Mouse (Mus musculus) midbrain, embryonic 10.5 days (tissue): ENCODE measurements around the gene Cdc42ep2. TPM values are rescaled to one million over a fixed set of nuclear protein-coding genes. Genes with fewer than 3 reads are reported as not detected.

Experiments used
- DNase-seq: peaks from one replicate; pipeline ENCODE4 v3.0.0-alpha.2; 2017; ENCODE audit warnings: low spot score
- H3K27ac ChIP-seq: fragments of 300-500 bp; sonication (generic); replicated peaks from 2 replicates; pipeline ENCODE4 v1.5.1; 2016; ENCODE audit warnings: mild to moderate bottlenecking
- H3K27me3 ChIP-seq: fragments of 300-500 bp; sonication (generic); 2 replicates; pipeline ENCODE4 v1.6.1; 2016; ENCODE audit warnings: low read depth, mild to moderate bottlenecking; ENCODE audit not compliant: poor library complexity, severe bottlenecking
- H3K36me3 ChIP-seq: fragments of 300-500 bp; sonication (generic); 2 replicates; pipeline ENCODE4 v1.6.1; 2016; ENCODE audit warnings: mild to moderate bottlenecking, moderate library complexity
- H3K4me1 ChIP-seq: fragments of 300-500 bp; sonication (generic); 2 replicates; pipeline ENCODE4 v1.6.1; 2016
- H3K4me3 ChIP-seq: fragments of 300-500 bp; sonication (generic); 2 replicates; pipeline ENCODE4 v1.5.1; 2016; ENCODE audit warnings: mild to moderate bottlenecking, moderate library complexity
- H3K9me3 ChIP-seq: fragments of 300-500 bp; sonication (generic); replicated peaks from 2 replicates; pipeline ENCODE4 v1.6.1; 2016; ENCODE audit warnings: mild to moderate bottlenecking
- WGBS: fragments of 180-500 bp; shearing (Covaris S2); methylation state at CpG from one replicate; pipeline ENCODE4 v1.1.7; 2016; 5-methylcytosine and 5-hydroxymethylcytosine counted together
- polyA plus RNA-seq: library from polyadenylated mRNA; unstranded; fragments of >200 nt; fragmentation: Nextera tagmentation; extraction: Ambion mirVana; gene quantifications from 2 replicates; pipeline ENCODE4 v1.2.1, GENCODE M21; 2016

Gene Cdc42ep2
- 1.8 and 2.2 TPM in 2 replicates for polyA plus RNA-seq

DNA sequence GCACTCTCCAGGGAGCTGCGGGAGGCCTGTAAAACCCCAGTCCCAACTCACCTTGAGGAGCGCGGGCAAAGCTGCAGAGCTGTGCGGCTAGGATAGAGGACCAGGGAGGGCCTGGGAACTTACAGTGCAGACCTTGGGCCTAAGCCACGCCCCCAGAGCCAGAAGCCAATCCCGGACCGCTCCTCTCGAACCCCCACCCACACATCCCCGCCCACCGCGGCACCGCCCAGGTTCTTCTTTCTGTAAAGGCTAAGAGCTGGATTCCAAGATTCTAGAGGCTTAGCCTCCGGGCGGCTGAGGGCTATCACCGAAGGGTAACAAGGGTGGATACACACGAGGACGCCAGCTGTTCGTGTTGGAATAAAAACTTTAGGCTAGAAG, at the start of gene Cdc42ep2:
Cdc42ep2 (minus strand) TSS at position 104 of the 381 bp plus-strand sequence.
- Histone ChIP-seq H3K27ac (peak within 1 kb of the TSS; percentile 62), H3K4me1 (peaks cover 32% of the 10 kb centered on the region), H3K4me3 (peak within 1 kb of the TSS; percentile 54), H3K27me3 (peaks cover 32% of the 10 kb centered on the region), H3K36me3 (no peaks in the 10 kb centered on the region), H3K9me3 (no peaks in the 10 kb centered on the region)
- under 1% methylated on average over 18 of the region's 18 CpGs for WGBS
- peak; percentile 92 for DNase-seq

DNA sequence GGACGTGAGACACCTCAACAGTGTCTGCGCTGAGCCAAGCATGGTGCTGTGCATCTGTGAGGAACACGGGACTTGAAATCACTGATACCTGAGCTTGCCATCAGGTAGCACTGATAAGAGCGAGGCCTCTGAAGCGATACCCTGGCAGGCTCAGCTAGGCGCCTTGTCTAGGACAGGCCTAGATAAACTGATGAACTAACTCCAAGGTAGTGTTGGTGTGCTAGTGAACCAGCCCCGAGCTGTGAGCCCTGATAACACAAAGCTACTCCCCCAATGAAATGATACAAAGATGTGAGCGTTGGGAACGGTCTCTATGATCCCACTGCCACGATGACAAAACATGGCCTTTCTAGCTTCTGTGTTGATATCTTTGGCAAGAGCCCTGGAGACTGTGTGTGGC, 43.0 kb upstream of the Cdc42ep2 start:
- no peak overlapping the region for H3K27ac ChIP-seq
- H3K4me1 ChIP-seq: peaks cover 23% of the 10 kb centered on the region
- H3K9me3 ChIP-seq: no peaks in the 10 kb centered on the region
- DNase-seq: no peak
- H3K4me3 ChIP-seq: no peak overlapping the region
- 88% methylated on average over 10 of the region's 10 CpGs for WGBS
- no peaks in the 10 kb centered on the region for H3K27me3 ChIP-seq
- no peaks in the 10 kb centered on the region for H3K36me3 ChIP-seq

DNA sequence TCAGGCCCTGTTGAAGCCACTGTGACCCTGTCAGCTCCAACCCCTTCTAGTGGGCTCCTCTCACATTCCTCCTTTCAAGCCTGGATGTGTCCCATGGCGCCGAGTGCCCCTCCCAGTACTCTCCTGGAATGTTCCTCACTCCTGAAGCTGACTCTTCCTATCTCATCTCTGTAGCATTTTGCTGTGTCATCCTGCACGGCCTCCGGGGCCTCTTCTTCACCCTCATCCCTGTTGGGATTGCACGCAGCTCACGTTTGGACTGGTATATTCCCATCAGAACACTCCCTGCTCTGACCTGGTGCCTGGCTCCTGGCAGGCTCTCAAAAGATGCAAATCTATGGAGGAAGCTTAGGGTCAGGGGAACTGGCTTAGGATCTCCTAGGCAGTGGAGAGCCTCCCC, 42.2 kb upstream of the Cdc42ep2 start:
- H3K36me3 ChIP-seq: peaks cover under 1% of the 10 kb centered on the region; the same call in 1 of the 2 replicates
- WGBS: 74% methylated on average over 6 of the region's 6 CpGs
- no peak overlapping the region for H3K4me3 ChIP-seq
- H3K4me1 ChIP-seq: peaks cover 28% of the 10 kb centered on the region
- no peaks in the 10 kb centered on the region for H3K27me3 ChIP-seq
- no peak for DNase-seq
- H3K27ac ChIP-seq: 0 out of 2 replicates have a peak overlapping the region, but pooled peaks have one; percentile 1
- H3K9me3 ChIP-seq: no peaks in the 10 kb centered on the region

DNA sequence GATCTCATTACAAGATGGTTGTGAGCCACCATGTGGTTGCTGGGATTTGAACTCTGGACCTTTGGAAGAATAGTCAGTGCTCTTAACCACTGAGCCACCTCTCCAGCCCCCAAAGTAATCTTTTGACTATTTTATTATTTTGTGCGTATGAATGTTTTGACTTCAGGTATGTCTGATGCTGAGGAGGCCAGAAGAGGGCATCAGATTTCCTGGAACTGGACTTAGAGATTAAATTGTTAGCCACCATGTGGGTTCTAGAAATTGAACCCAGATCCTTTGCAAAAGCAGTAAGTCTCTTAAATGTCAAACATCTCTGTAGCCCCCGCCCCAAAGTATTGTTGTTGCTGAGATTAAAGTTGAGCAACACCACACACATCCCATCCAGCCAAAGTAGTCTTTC, 41.3 kb upstream of the Cdc42ep2 start:
- Histone ChIP-seq H3K4me1 (peaks cover 37% of the 10 kb centered on the region), H3K27me3 (no peaks in the 10 kb centered on the region), H3K27ac (no peak overlapping the region), H3K36me3 (peaks cover 9% of the 10 kb centered on the region), H3K9me3 (no peaks in the 10 kb centered on the region), H3K4me3 (no peak overlapping the region)
- no peak for DNase-seq
- WGBS: 94% methylated on average over 2 of the region's 2 CpGs

- no peaks in the 10 kb centered on the region for H3K9me3 ChIP-seq
- H3K27me3 ChIP-seq: no peaks in the 10 kb centered on the region
- H3K36me3 ChIP-seq: peaks cover 16% of the 10 kb centered on the region
- 10% methylated on average over 4 of the region's 4 CpGs for WGBS
- no peak overlapping the region for H3K27ac ChIP-seq
- peak; percentile 80 for DNase-seq
- peaks cover 37% of the 10 kb centered on the region for H3K4me1 ChIP-seq
- H3K4me3 ChIP-seq: peak overlapping the region; percentile 66; the same call in 1 of the 2 replicates
Observed at GRCm38 (mm10) chr19:5965280-5965679, 40.7 kb upstream of the Cdc42ep2 start.

- peak overlapping the region; percentile 66 for H3K4me3 ChIP-seq
- no peaks in the 10 kb centered on the region for H3K27me3 ChIP-seq
- H3K36me3 ChIP-seq: peaks cover 20% of the 10 kb centered on the region
- WGBS: 78% methylated on average over 2 of the region's 2 CpGs
- peaks cover 37% of the 10 kb centered on the region for H3K4me1 ChIP-seq
- H3K27ac ChIP-seq: peak overlapping the region; percentile 33; the same call in 1 of the 2 replicates
- H3K9me3 ChIP-seq: no peaks in the 10 kb centered on the region
- no peak for DNase-seq
Observed at GRCm38 (mm10) chr19:5964804-5965203, 40.2 kb upstream of the Cdc42ep2 start.

GRCm38 (mm10) chr19:5963883-5964562, 39.4 kb upstream of the Cdc42ep2 start, which contains the start of gene Pola2:
TSS of gene Pola2 (minus strand) at chr19:5964202.
- peak; percentile 89 for DNase-seq
- Histone ChIP-seq H3K4me1 (peaks cover 37% of the 10 kb centered on the region), H3K36me3 (peaks cover 28% of the 10 kb centered on the region), H3K27me3 (no peaks in the 10 kb centered on the region), H3K4me3 (peak within 1 kb of the TSS; percentile 66), H3K9me3 (no peaks in the 10 kb centered on the region), H3K27ac (peak within 1 kb of the TSS; percentile 88)
- WGBS: under 1% methylated on average over 50 of the region's 50 CpGs

GRCm38 (mm10) chr19:5962651-5963050, 38.0 kb upstream of the Cdc42ep2 start:
- peak overlapping the region; percentile 66 for H3K4me3 ChIP-seq
- no peak for DNase-seq
- no peaks in the 10 kb centered on the region for H3K27me3 ChIP-seq
- 47% methylated on average over 1 of the region's 1 CpGs for WGBS
- no peak overlapping the region for H3K27ac ChIP-seq
- no peaks in the 10 kb centered on the region for H3K9me3 ChIP-seq
- peaks cover 42% of the 10 kb centered on the region for H3K36me3 ChIP-seq
- peaks cover 37% of the 10 kb centered on the region for H3K4me1 ChIP-seq

- H3K4me1 ChIP-seq: peaks cover 11% of the 10 kb centered on the region
- no peak overlapping the region for H3K27ac ChIP-seq
- no peaks in the 10 kb centered on the region for H3K9me3 ChIP-seq
- peaks cover 91% of the 10 kb centered on the region for H3K36me3 ChIP-seq
- 94% methylated on average over 5 of the region's 5 CpGs for WGBS
- DNase-seq: no peak
- H3K4me3 ChIP-seq: no peak overlapping the region
- no peaks in the 10 kb centered on the region for H3K27me3 ChIP-seq
Observed at GRCm38 (mm10) chr19:5957371-5957770, 32.8 kb upstream of the Cdc42ep2 start.

DNA sequence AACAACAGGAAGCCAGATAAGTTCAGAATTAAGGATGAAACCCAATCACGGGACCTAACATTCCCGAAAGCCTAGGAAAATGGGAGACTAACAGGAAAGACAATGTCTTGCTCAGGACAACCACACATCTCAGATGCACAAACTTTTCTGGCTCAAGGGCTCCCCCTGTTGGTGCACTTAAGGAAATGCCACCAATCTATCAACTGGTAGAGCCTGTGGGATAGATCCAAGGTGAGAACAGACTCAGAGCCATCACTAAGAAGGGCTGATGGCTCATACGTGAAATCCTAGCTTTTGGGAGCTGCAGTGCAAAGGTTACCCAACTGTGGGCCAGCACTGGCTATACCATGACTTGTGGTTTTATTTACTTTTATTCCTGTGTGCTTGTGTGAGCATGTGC, 32.1 kb upstream of the Cdc42ep2 start:
- 32% methylated on average over 3 of the region's 3 CpGs for WGBS
- H3K27ac ChIP-seq: no peak overlapping the region
- H3K27me3 ChIP-seq: no peaks in the 10 kb centered on the region
- H3K9me3 ChIP-seq: no peaks in the 10 kb centered on the region
- H3K4me3 ChIP-seq: no peak overlapping the region
- DNase-seq: peak; percentile 73
- H3K4me1 ChIP-seq: peaks cover 8% of the 10 kb centered on the region
- peaks cover 96% of the 10 kb centered on the region for H3K36me3 ChIP-seq

DNA sequence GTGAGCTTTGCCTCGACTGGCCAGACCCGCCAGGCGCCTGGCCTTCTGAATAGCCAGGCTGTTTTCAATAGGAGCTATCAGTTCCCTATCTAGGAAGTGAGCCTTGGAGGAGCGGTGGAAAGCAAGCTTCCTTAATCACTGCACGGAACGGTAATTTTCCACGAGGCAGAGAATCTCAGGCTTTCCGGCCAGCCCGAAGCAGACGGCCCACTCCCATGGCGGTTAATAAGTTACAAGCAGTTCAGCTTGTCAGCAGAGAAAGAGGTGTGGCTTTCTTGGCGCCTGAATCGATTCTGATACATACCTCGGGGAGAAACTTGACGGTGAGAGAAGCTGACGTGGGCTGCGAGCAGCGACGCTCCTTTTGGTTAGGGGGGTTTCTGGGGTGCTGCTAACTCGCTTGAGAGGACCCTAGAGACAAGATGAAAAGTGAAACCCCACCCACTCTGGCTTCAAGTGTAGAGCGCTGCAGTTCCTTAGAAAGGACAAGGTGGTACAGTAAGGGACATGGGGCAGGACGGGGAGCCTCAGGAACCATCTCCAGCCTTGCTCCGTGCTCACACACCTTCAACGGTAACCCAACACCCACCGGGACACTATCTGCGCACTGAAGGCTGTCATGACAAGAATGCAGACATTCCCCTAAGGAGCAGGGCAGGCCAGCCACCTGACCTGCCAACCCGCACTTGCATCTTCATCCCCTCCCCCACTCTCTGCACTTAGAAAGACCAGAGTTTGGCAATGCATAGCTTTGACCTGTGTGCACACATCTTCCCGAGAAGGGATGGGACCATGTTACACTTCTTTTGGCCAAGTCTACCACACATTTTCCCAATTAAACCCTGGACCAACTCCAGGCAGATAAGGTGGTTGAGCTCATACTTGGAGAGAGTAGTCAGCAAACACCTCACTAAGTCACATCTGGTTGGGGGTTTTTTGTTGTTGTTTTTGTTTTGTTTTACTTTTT, 31.4 kb upstream of the Cdc42ep2 start:
- Histone ChIP-seq H3K9me3 (no peaks in the 10 kb centered on the region), H3K36me3 (peaks cover 96% of the 10 kb centered on the region), H3K27ac (no peak overlapping the region), H3K4me1 (peaks cover under 1% of the 10 kb centered on the region; the same call in 1 of the 2 replicates), H3K4me3 (0 out of 2 replicates have a peak overlapping the region, but pooled peaks have one; percentile 1), H3K27me3 (no peaks in the 10 kb centered on the region)
- 92% methylated on average over 28 of the region's 28 CpGs for WGBS
- DNase-seq: no peak

- 93% methylated on average over 10 of the region's 10 CpGs for WGBS
- no peaks in the 10 kb centered on the region for H3K9me3 ChIP-seq
- no peak overlapping the region for H3K4me3 ChIP-seq
- peaks cover 96% of the 10 kb centered on the region for H3K36me3 ChIP-seq
- DNase-seq: no peak
- no peak overlapping the region for H3K27ac ChIP-seq
- no peaks in the 10 kb centered on the region for H3K4me1 ChIP-seq
- no peaks in the 10 kb centered on the region for H3K27me3 ChIP-seq
Observed at GRCm38 (mm10) chr19:5954936-5955335, 30.3 kb upstream of the Cdc42ep2 start.
